Mouse (Mus musculus): Measurements from ENCODE around the gene Nrxn1.

- TF ChIP-seq CTCF (IDR thresholded peaks at IDR 0.05) (no peak), POLR2A (IDR thresholded peaks at IDR 0.05; ENCODE audit: insufficient read depth, low read depth, low read length) (no peak)
These were observed 187.7 kb downstream of the Nrxn1 start for GRCm38 (mm10) chr17:90905143-90905542.
